ENCODE assay signal across 16 mouse cellular contexts in the genomic region with DNA sequence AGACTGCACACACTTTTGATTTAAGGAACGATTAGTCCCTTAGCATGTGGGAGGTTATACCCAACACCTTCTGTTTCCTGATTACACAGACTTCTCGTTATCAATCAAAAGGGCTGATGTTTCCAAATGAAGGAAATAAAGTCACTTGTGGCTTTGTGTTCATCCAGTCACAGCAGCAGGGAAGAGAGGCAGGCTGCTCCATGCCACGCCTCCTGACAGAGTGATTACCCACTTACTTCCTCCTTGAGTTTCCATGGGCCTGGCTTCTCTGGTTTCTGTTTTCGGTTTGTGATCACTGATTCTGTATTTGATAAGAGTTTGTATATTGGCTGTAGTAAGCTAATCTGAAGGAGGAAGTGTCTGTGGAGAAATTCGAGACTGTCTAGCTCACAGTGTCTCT. TPM values are rescaled to one million over a fixed set of nuclear protein-coding genes. Genes with fewer than 3 reads are reported as not detected.
DNase-seq lines count a peak whose midpoint lies in the region; ATAC-seq lines count a peak whose summit lies in the region.
"Had no signal": no experiment of that assay in that cellular context is flagged by ENCODE, and none has a peak within 500 bp of the region (broad histone marks: within the 10 kb centered on the region; RNA-seq: fewer than 3 reads in every experiment).

No protein-coding gene starts in this region.

- H3K4me3 ChIP-seq in macrophage (ENCODE audit: inconsistent target) = no peak overlapping the region
- H3K4me3 ChIP-seq: forebrain, embryonic 10.5 days; hindbrain, embryonic 15.5 days; liver, embryonic 13.5 days; midbrain, embryonic 12.5 days; neural tube, embryonic 12.5 days had no signal

- peak overlapping the region; percentile 40 for H3K27ac ChIP-seq in macrophage
- H3K27ac ChIP-seq: forebrain, embryonic 10.5 days; hindbrain, embryonic 15.5 days; liver, embryonic 13.5 days; midbrain, embryonic 12.5 days; neural tube, embryonic 12.5 days had no signal

- peak; percentile 82 for ATAC-seq in activated CD4-positive, CD25-positive, alpha-beta regulatory T cell, adult 4 months
- ATAC-seq: Patski had no signal

- peak; percentile 37 for DNase-seq in urinary bladder, postnatal 14 days (ENCODE audit: low spot score)
- no peak for DNase-seq in urinary bladder, postnatal 10 days (ENCODE audit: low spot score)
- DNase-seq in cerebellum, adult 11 months = no peak
- no peak for DNase-seq in layer of hippocampus, adult 9-11 months
- no peak for DNase-seq in ovary, postnatal 10 days (ENCODE audit: low spot score)
- DNase-seq: adrenal gland, postnatal 10 days; kidney, postnatal 25 days; liver, embryonic 13.5 days; right cerebral cortex, adult 18-20 months had no signal

- WGBS in macrophage (ENCODE audit: missing documents) = 1% methylated on average over 5 of the region's 5 CpGs

- peaks cover 38% of the 10 kb centered on the region; the same call in 1 of the 2 replicates for H3K36me3 ChIP-seq in macrophage (ENCODE audit: inconsistent target)

- no peaks in the 10 kb centered on the region for H3K79me2 ChIP-seq in macrophage (ENCODE audit: inconsistent target)

RNA-seq across cellular contexts. Expression of gene Acp6, which starts 52.6 kb away (rescaled TPM):
- polyA plus RNA-seq in activated CD4-positive, CD25-positive, alpha-beta regulatory T cell, adult 4 months (2017; shearing (Covaris generic)) = 10 to 100 TPM; 29.4 to 32.1 TPM
- total RNA-seq in macrophage (2018; cell fraction: chromatin; rRNA removed) = 100 to 1,000 TPM in 1 of 26 experiments, 10 to 100 TPM in 24, 1 to 10 TPM in 1; 6.9 to 105 (median 42.1) TPM
- 10 to 100 TPM in 13 of 26 experiments, 1 to 10 TPM in 13; 6.8 to 14.1 (median 10.0) TPM for total RNA-seq in macrophage (2018; cell fraction: cytosol; rRNA removed)
- 10 to 100 TPM in 20 of 26 experiments, 1 to 10 TPM in 6; 6.4 to 99.0 (median 25.3) TPM for total RNA-seq in macrophage (2018; cell fraction: nucleus; rRNA removed)
- polyA plus RNA-seq in macrophage (2018) = 14.7 to 15.9 TPM (median 15.0 TPM) in 3 replicates
